ENCODE assay signal across 8 mouse cellular contexts in the genomic region with DNA sequence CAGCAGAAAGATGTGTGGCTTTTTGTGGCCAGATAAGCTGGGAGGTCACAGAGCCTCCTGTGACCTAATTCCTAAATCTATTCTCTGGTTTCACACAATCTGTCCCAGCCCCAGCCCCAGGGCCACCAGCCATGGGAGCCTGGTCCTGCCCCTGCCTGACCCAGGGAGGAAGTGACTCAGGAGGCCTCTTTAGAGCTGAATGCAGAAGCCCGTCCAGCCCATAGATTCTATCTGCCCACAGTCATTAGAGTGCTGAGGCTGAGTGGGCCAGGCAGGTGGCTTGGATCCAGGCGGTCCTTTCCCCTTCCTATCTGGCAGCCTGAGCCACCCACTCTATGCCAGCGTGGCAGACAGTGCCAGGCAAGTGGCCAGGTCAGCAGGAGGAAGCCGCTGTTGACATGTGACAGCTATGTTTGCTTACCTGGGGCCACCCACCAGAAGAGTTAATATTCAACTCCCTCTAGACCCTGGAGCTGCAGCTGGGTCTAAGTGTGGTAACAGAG. TPM values are rescaled to one million over a fixed set of nuclear protein-coding genes. Genes with fewer than 3 reads are reported as not detected.
DNase-seq lines count a peak whose midpoint lies in the region; ATAC-seq and TF ChIP-seq lines count a peak whose summit lies in the region.
"Had no signal": no experiment of that assay in that cellular context is flagged by ENCODE, and none has a peak within 500 bp of the region (broad histone marks: within the 10 kb centered on the region; RNA-seq: fewer than 3 reads in every experiment).

No protein-coding gene starts in this region.

- H3K27me3 ChIP-seq in liver, postnatal 0 days (ENCODE audit: insufficient read depth, low read length) = no peaks in the 10 kb centered on the region
- H3K27me3 ChIP-seq in stomach, embryonic 15.5 days (replicated peaks) = no peaks in the 10 kb centered on the region
- H3K27me3 ChIP-seq: neural tube, embryonic 13.5 days had no signal

- intact Hi-C loops in left cerebral cortex, postnatal 36 days (cut with DNase I) = no loop called here

- H3K9me3 ChIP-seq in liver, postnatal 0 days (ENCODE audit: low read length) = no peaks in the 10 kb centered on the region
- H3K9me3 ChIP-seq in stomach, embryonic 15.5 days = no peaks in the 10 kb centered on the region
- H3K9me3 ChIP-seq: neural tube, embryonic 13.5 days had no signal

- H3K36me3 ChIP-seq in liver, postnatal 0 days (replicated peaks; ENCODE audit: insufficient read depth, low read length) = no peaks in the 10 kb centered on the region
- H3K36me3 ChIP-seq in stomach, embryonic 15.5 days = no peaks in the 10 kb centered on the region
- H3K36me3 ChIP-seq: neural tube, embryonic 13.5 days had no signal

- H3K4me2 ChIP-seq in liver, postnatal 0 days (ENCODE audit: low read depth, low read length) = peak overlapping the region; percentile 42; the same call in 1 of the 2 replicates
- no peak overlapping the region for H3K4me2 ChIP-seq in stomach, embryonic 15.5 days
- H3K4me2 ChIP-seq: neural tube, embryonic 13.5 days had no signal

- no peak overlapping the region for H3K4me3 ChIP-seq in liver, postnatal 0 days (ENCODE audit: low read depth, low read length)
- H3K4me3 ChIP-seq in stomach, embryonic 15.5 days (replicated peaks) = no peak overlapping the region
- H3K4me3 ChIP-seq: neural tube, embryonic 13.5 days had no signal

- TF ChIP-seq CTCF in liver, postnatal 0 days (IDR thresholded peaks at IDR 0.05; ENCODE audit: low read depth) = no peak

- TF ChIP-seq EP300 in liver, postnatal 0 days (IDR thresholded peaks at IDR 0.05; ENCODE audit: low read depth) = peak; percentile 87

- ATAC-seq in liver, postnatal 0 days = peak; percentile 91
- peak; percentile 90 for ATAC-seq in stomach, embryonic 15.5 days (ENCODE audit: insufficient read depth, low FRiP score, low read depth)

- H3K4me1 ChIP-seq in liver, postnatal 0 days (ENCODE audit: insufficient read depth) = peaks cover 19% of the 10 kb centered on the region
- no peaks in the 10 kb centered on the region; the same call in 1 of the 2 replicates for H3K4me1 ChIP-seq in stomach, embryonic 15.5 days
- H3K4me1 ChIP-seq: neural tube, embryonic 13.5 days had no signal

- WGBS in liver, postnatal 0 days (ENCODE audit: insufficient replicate concordance) = 21% methylated on average over 4 of the region's 4 CpGs
- 36% methylated on average over 4 of the region's 4 CpGs for WGBS in stomach, embryonic 15.5 days

- no peak overlapping the region for H3K9ac ChIP-seq in liver, postnatal 0 days (replicated peaks)
- H3K9ac ChIP-seq in stomach, embryonic 15.5 days = no peak overlapping the region
- H3K9ac ChIP-seq: neural tube, embryonic 13.5 days had no signal

- DNase-seq in NIH3T3 (ENCODE audit: low read depth) = peak; percentile 50
- DNase-seq in cerebellum, adult 11 months = peak; percentile 86
- peak; percentile 80 for DNase-seq in heart, postnatal 4 days
- peak; percentile 78 for DNase-seq in liver, postnatal 0 days
- no peak for DNase-seq in left cerebral cortex, postnatal 36 days (ENCODE audit: low spot score in 2 of 2)
- no peak for DNase-seq in gastrocnemius, adult 18-20 months (ENCODE audit: low spot score)

- peak overlapping the region; percentile 76 for H3K27ac ChIP-seq in liver, postnatal 0 days (ENCODE audit: low read depth)
- H3K27ac ChIP-seq in stomach, embryonic 15.5 days = peak overlapping the region; percentile 67
- H3K27ac ChIP-seq: neural tube, embryonic 13.5 days had no signal

RNA-seq across cellular contexts. Expression of gene Chka, which starts 18.7 kb away (rescaled TPM):
- 10 to 100 TPM; 16.8 to 16.9 TPM for total RNA-seq in heart, postnatal 4 days (2021)
- polyA plus RNA-seq in liver, postnatal 0 days (2015; fragmentation: Nextera tagmentation; extraction: Ambion mirVana) = 24.8 and 48.6 TPM in 2 replicates
- polyA plus RNA-seq in stomach, embryonic 15.5 days (2015; fragmentation: Nextera tagmentation; extraction: Ambion mirVana) = 56.9 and 65.3 TPM in 2 replicates
- 100 to 1,000 TPM in 1 of 2 experiments, 10 to 100 TPM in 1; 66.7 to 108 TPM for total RNA-seq in left cerebral cortex, postnatal 36 days (2021)
- 1 to 10 TPM; 1.4 to 3.0 TPM for total RNA-seq in gastrocnemius, adult 18-20 months (2021)

Comparison
In these comparisons a context has a peak if more than half of its experiments do, and no peak if none do; other contexts are left out.
1. DNase-seq: peak in NIH3T3 (single experiment), cerebellum, adult 11 months (single experiment), heart, postnatal 4 days (single experiment) and liver, postnatal 0 days (single experiment); none in left cerebral cortex, postnatal 36 days (0 of 2) and gastrocnemius, adult 18-20 months (single experiment).
2. RNA of gene Chka, which starts 18.7 kb away (total RNA-seq): 66.7 to 108 TPM in left cerebral cortex, postnatal 36 days and 16.8 to 16.9 TPM in heart, postnatal 4 days; 1.4 to 3.0 TPM in gastrocnemius, adult 18-20 months; every median in the first group is over 4 times any median in the second.